Mouse (Mus musculus) stomach, postnatal 0 days (tissue): ENCODE measurements at regions not wholly inside any gene's neighbourhood (a gene's known extent, or its start where the extent isn't known, plus 50 kb on each side); places are given as distances from the start of the nearest gene placed in this dataset.

Source experiments
- ATAC-seq: fragments of 200-750 bp; cut with Nextera tagmentation; 2 replicates; pipeline ENCODE4 v1.8.0; 2017; ENCODE audit not compliant: low FRiP score, low TSS enrichment
- DNase-seq: peaks from one replicate; pipeline ENCODE4 v3.0.0-alpha.2; 2016; ENCODE audit warnings: low spot score
- H3K27ac ChIP-seq: fragments of 300-500 bp; sonication (generic); replicated peaks from 2 replicates; pipeline ENCODE4 v1.5.1; 2014; ENCODE audit warnings: mild to moderate bottlenecking, control low read depth
- H3K27me3 ChIP-seq: fragments of 300-500 bp; sonication (generic); 2 replicates; pipeline ENCODE4 v1.6.1; 2014; ENCODE audit warnings: low read length; ENCODE audit not compliant: control insufficient read depth, insufficient read depth
- H3K36me3 ChIP-seq: fragments of 300-500 bp; sonication (generic); 2 replicates; pipeline ENCODE4 v1.6.1; 2014; ENCODE audit warnings: low read length, mixed read lengths; ENCODE audit not compliant: control insufficient read depth, insufficient read depth
- H3K4me1 ChIP-seq: fragments of 300-500 bp; sonication (generic); replicated peaks from 2 replicates; pipeline ENCODE4 v1.6.1; 2014; ENCODE audit warnings: antibody characterized with exemption; ENCODE audit not compliant: control insufficient read depth, insufficient read depth
- H3K4me2 ChIP-seq: fragments of 300-500 bp; sonication (generic); replicated peaks from 2 replicates; pipeline ENCODE4 v1.6.1; 2014; ENCODE audit warnings: low read depth, mild to moderate bottlenecking, control low read depth, moderate library complexity
- H3K4me3 ChIP-seq: fragments of 300-500 bp; sonication (generic); 2 replicates; pipeline ENCODE4 v1.5.1; 2014; ENCODE audit warnings: low read depth, low read length, control low read depth
- H3K9ac ChIP-seq: fragments of 300-500 bp; sonication (generic); 2 replicates; pipeline ENCODE4 v1.6.1; 2014; ENCODE audit warnings: mild to moderate bottlenecking, low read length, control low read depth, mixed read lengths
- H3K9me3 ChIP-seq: fragments of 300-500 bp; sonication (generic); 2 replicates; pipeline ENCODE4 v1.6.1; 2016; ENCODE audit warnings: low read length; ENCODE audit not compliant: control insufficient read depth
- CTCF ChIP-seq: IDR thresholded peaks from 2 replicates; pipeline ENCODE4 v1.5.1; 2016; ENCODE audit warnings: antibody characterized with exemption, low read depth, mild to moderate bottlenecking, moderate library complexity
- EP300 ChIP-seq: optimal IDR thresholded peaks from 2 replicates; pipeline ENCODE3; 2016; ENCODE audit warnings: antibody characterized with exemption
- WGBS: fragments of 180-500 bp; shearing (Covaris S2); extraction: QIAGEN DNeasy Blood & Tissue Kit; methylation state at CpG from one replicate; pipeline ENCODE4 v1.1.7; 2014; 5-methylcytosine and 5-hydroxymethylcytosine counted together

DNA sequence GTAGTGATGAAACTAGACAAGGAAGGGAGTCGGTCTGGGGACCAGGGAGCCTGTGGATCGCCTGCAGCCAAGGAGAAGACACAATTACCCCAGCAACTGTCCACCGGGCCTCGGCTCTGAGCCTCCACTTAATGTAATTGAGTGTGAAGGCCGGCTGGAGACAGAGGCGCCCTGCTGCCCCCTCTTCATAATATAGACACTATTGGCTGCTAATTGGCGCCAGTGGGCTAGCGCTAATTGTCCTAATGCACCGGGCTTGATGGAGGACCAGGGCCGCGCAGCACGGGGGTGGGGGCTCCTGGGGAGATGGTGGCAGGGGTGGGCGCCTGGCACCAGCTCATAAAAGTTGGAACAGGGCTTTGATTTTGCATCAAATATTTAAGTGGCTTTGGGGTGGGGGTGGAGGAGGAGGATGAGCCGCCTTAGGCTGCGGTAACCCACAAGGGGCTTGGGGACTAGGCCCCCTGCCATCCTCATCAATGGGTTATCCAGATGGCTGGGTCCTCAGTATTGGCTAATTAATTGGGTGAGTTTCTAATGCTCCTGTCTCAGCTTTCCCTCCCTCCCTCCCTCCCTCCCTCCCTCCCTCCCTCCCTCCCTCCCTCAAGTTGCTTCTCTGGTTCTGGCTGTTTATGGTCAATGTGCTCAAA is 455.3 kb downstream of the Med13l start:
- 43% methylated on average over 15 of the region's 15 CpGs for WGBS
- Histone ChIP-seq H3K4me3 (no peak overlapping the region), H3K9ac (no peak overlapping the region), H3K27me3 (no peaks in the 10 kb centered on the region), H3K27ac (no peak overlapping the region), H3K4me1 (no peaks in the 10 kb centered on the region), H3K9me3 (no peaks in the 10 kb centered on the region), H3K36me3 (no peaks in the 10 kb centered on the region), H3K4me2 (no peak overlapping the region)
- ATAC-seq (no peak), DNase-seq (no peak)
- TF ChIP-seq CTCF (no peak), EP300 (no peak)

DNA sequence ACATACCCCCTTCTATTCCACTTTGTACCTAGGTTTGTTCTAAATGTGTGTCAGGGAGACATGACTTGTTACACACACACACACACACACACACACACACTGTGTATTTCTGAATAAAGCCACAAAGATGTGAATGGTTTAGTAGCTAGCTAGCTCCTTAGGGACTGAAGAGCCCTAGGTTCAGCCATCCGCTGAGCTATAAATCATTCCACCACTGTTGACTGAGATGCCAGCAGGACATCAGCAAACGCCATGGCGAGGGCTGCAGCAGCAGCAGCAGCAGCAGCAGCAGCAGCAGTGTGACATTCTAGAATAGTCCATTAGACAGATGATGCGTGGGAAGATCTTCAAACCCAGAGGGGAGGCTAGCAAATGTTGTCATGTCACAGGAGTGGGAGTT is 455.9 kb downstream of the Med13l start:
- Histone ChIP-seq H3K4me1 (no peaks in the 10 kb centered on the region), H3K9ac (no peak overlapping the region), H3K4me2 (no peak overlapping the region), H3K9me3 (no peaks in the 10 kb centered on the region), H3K27ac (no peak overlapping the region), H3K36me3 (no peaks in the 10 kb centered on the region), H3K27me3 (no peaks in the 10 kb centered on the region), H3K4me3 (no peak overlapping the region)
- DNase-seq (no peak), ATAC-seq (no peak)
- WGBS = 46% methylated on average over 4 of the region's 4 CpGs
- TF ChIP-seq CTCF = no peak
- TF ChIP-seq EP300 = no peak

DNA sequence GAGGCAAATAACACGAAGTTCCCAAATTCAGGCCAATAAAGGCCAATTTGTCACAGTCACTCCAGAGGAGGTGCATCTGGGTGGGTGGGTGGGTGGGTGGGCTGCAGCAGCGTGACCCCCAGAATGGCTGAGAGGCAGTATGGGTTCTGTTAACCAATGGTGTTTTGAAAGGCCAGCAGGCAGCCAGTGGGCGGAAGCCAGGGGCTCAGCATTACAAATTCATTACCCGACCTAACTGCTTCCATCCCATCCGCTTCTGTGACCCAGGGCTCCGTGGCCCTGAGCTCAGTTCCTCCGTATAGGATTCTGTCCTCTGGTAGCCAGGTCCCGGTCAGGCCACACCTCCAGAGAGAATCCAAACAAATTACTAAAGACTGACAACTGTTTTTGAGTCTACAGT is 463.5 kb downstream of the Med13l start:
- Histone ChIP-seq H3K9ac (no peak overlapping the region), H3K4me3 (no peak overlapping the region), H3K27ac (no peak overlapping the region), H3K4me2 (no peak overlapping the region), H3K27me3 (no peaks in the 10 kb centered on the region), H3K9me3 (no peaks in the 10 kb centered on the region), H3K4me1 (no peaks in the 10 kb centered on the region), H3K36me3 (no peaks in the 10 kb centered on the region)
- DNase-seq (no peak), ATAC-seq (no peak)
- WGBS = 61% methylated on average over 8 of the region's 8 CpGs
- no peak for TF ChIP-seq EP300

DNA sequence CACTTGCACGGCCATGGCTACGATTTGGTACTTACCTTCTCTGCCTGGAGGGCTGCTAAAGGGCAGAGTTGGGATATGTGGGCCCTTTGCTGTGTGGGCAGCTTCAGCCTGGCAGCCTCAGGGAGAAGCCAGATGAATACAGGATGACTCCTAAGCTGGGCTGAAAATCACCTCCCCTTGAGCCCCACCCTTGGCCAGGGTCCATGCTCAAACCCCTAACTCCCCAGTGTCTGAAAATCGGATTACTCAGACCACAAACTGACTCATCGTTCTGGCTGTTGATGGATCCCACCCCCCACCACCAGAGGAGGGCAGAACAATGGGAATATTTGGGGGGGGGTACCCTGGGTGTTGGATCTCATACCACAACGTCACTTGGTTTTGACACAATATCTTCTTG is 471.6 kb downstream of the Med13l start:
- whole genome bisulfite sequencing = 68% methylated on average over 5 of the region's 5 CpGs
- no peak overlapping the region for H3K27ac ChIP-seq
- TF ChIP-seq CTCF (no peak), EP300 (no peak)
- no peaks in the 10 kb centered on the region for H3K9me3 ChIP-seq
- no peaks in the 10 kb centered on the region for H3K4me1 ChIP-seq
- H3K4me3 ChIP-seq = no peak overlapping the region
- no peak for DNase-seq
- ATAC-seq = no peak
- H3K9ac ChIP-seq = no peak overlapping the region
- no peaks in the 10 kb centered on the region for H3K36me3 ChIP-seq
- H3K4me2 ChIP-seq = no peak overlapping the region
- H3K27me3 ChIP-seq = no peaks in the 10 kb centered on the region

DNA sequence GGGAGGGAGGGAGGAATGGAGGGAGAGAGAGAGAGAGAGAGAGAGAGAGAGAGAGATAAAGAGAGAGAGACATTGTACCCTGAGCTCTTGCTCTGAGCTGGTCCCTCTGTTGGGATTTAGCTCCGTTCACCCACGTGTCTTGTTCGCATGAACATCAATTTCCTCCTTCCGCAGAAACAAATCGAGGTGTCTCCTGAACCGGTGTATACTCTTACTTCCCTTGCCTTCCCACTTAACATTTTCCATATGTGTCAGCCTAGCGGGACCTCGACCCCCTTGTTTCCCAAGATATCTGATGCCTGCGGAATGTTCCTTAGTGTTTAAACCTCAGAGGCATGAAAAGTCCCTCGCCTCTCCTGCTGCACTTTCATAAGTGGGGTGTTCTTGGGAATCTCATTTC is 484.1 kb downstream of the Med13l start:
- TF ChIP-seq EP300 (no peak), CTCF (no peak)
- 67% methylated on average over 10 of the region's 10 CpGs for WGBS
- no peak for DNase-seq
- Histone ChIP-seq H3K4me1 (no peaks in the 10 kb centered on the region), H3K9ac (no peak overlapping the region), H3K36me3 (no peaks in the 10 kb centered on the region), H3K27me3 (no peaks in the 10 kb centered on the region), H3K9me3 (no peaks in the 10 kb centered on the region), H3K27ac (no peak overlapping the region), H3K4me3 (no peak overlapping the region), H3K4me2 (no peak overlapping the region)
- no peak for ATAC-seq

DNA sequence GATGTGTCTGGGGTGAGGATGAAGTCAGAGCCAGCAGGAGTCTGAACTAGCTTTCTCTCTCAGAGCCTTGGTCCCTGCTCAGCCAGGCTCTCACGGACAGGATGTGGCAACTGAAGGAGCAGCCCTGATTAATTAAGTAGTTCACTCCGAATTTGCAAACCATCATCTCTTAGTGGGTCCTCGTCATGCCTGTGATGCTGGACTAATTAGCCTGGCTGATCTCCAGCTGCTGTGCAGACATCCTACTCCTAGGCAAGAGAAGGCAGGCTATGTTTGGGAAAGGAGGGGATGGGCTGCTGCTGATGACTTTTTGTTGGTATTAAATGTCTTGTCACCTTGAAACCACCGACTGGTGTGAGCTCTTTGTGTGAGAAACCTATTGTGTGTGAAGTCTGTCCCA is 487.1 kb downstream of the Med13l start:
- Histone ChIP-seq H3K36me3 (no peaks in the 10 kb centered on the region), H3K27ac (no peak overlapping the region), H3K4me1 (no peaks in the 10 kb centered on the region), H3K27me3 (no peaks in the 10 kb centered on the region), H3K9ac (no peak overlapping the region), H3K4me2 (no peak overlapping the region), H3K4me3 (no peak overlapping the region), H3K9me3 (no peaks in the 10 kb centered on the region)
- DNase-seq (no peak), ATAC-seq (no peak)
- WGBS = 38% methylated on average over 4 of the region's 4 CpGs
- no peak for TF ChIP-seq EP300
- TF ChIP-seq CTCF = no peak
